Mouse (Mus musculus): ENCODE results near the gene Cwc27.

Gene Cwc27

DNA sequence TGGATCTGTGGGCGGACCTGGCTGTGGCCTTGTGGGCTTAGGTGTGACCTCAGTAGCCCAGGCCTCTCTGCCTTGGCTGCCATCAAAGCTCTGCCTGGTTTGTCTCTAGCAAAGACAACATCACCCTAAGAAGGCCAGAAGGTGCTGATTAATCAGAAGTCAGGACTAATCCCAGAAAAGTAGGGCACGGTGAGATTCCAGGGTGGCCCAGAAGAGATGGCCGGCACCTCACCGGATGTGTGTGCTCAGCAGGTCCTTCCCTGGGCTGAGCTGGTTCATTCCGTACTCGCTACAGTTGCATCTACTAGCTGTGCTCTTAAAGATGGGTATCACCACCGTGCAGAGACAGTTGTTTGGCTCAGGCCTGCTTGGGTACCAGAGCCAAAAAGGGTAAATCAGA, 201.8 kb downstream of the Cwc27 start:
- DNase-seq (ENCODE audit: low read depth, low spot score) = no peak

DNA sequence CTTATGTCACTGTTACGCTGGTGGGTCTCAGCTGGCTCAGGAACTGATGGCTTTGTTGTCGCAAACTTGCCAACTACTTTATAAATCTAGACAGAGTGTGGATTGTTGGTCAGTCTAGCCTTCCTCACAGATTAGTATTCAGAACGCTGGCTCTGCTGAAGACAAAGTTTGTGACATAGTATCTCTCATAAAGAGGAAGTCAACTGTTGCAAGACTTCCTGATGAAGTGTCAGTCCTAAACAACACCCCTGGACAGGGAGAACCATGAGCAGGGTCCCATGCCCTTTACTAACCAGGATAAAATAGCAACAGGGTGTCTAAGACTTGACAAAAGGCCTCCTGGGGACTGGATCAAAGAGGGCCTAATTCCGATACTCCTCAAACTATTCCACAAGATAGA, 205.6 kb downstream of the Cwc27 start:
- no peak for DNase-seq (ENCODE audit: low read depth, low spot score)

- DNase-seq (ENCODE audit: low read depth, low spot score) = peak; percentile 79
Observed at GRCm38 (mm10) chr13:104610210-104611111, 206.5 kb downstream of the Cwc27 start.

DNA sequence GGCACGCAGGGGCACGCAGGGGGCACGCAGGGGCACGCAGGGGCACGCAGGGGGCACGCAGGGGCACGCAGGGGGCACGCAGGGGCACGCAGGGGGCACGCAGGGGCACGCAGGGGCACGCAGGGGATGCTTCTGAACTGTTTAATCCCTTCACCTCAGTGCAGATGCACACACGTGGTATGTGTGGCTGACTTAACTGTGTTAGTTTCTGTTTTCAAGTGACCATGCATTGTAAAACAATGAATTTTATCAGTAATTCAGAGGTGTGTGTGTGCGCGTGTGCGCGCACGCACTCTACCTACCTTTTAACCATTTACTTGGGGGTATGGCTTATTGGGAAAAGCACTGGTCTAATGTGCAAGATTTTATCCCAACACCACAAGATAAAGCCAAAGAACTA, 208.4 kb downstream of the Cwc27 start:
- DNase-seq (ENCODE audit: low read depth, low spot score) = no peak

DNA sequence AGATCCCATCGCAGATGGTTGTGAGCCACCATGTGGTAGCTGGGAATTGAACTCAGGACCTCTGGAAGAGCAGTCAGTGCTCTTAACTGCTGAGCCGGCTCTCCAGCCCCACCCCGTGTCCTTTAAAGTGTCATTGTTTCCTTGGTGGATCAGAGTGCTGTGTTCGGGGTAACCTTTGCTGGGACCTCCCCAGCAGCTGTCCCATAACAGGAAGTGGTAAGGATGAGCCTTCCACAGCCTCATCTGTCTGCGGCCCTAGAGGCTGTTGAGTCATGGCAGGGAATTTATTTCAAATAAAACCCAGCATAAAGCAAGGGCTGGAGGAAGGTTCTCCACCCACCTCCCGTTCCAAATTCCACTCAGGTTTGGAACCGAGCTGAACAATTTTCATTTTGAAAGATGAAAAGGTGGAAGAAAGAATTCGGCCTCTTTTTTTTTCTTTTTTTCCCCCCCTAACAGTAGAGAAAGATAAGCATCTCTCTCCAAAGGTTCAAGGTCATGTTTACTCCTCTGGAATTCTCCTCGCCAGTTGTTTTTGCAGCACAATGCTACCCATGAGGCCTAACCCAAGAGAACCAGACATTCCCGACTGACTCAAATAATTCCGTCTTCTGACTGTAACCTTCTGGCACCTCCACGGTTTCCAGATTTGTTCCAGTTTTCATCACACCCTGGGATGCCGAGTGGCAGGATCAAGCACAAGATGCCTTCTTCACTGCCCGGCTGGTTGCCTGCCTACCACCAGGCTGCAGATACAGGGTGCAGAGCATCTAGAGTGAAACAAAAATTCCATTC, 210.0 kb downstream of the Cwc27 start:
- no peak for DNase-seq (ENCODE audit: low read depth, low spot score)

DNA sequence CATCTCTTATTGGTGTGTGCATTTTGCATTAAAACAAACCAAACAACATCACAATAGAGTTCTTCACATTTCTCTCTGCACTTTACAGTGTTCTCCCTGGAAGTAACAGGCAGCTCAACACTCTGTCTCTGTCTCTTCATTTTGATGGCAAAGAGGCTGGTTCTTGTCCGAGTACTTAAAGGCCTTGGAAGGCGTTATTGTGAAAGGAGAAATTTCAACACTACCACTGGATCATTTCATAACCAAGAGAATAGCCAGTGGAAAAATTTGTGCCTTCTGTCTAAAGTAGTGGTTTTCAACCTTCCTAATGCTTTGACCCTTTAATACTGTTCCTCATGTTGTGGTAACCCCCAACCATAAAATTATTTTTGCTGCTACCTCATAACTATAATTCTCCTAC, 211.8 kb downstream of the Cwc27 start:
- no peak for DNase-seq (ENCODE audit: low read depth, low spot score)

- peak; percentile 40 for DNase-seq (ENCODE audit: low read depth, low spot score)
Observed at GRCm38 (mm10) chr13:104602197-104602596, 214.7 kb downstream of the Cwc27 start.

DNA sequence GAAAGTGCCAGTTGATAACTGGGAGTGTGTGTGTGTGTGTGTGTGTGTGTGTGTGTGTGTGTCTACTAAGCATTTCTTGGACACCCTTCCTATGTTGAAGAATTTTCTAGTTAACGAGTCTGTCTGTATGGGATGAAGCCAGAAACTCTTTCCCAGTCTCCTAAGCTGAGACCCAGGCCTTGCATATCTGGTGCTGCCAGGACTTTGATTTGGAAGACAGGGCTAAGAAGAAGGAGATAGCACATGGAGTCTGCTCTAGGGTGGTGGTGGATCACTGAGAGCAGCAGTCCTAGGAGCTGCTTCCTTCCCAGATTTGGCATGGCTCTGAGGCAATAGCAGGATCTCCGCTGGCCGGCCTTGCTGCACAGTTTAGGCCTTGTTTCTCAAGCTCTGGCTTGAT, 215.2 kb downstream of the Cwc27 start:
- DNase-seq (ENCODE audit: low read depth, low spot score) = no peak

DNA sequence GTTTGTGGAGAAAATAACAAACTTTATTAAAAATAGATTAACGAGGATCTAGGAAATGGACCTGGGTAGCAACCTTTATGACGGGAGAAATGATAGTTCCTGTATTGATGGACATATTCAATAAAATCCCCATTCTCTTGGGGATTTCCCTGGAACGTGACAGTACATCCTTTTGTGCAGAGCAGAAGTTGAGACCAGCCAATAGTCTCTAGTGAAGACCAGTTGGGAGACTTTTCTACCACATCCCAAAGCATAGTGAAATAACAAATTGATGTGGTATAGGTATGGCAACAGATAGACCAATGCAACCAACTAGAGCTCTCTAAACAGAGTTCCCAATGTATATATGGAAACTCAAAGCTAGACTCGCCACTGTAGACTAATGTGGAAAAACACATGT, 220.7 kb downstream of the Cwc27 start:
- DNase-seq (ENCODE audit: low read depth, low spot score) = no peak

DNA sequence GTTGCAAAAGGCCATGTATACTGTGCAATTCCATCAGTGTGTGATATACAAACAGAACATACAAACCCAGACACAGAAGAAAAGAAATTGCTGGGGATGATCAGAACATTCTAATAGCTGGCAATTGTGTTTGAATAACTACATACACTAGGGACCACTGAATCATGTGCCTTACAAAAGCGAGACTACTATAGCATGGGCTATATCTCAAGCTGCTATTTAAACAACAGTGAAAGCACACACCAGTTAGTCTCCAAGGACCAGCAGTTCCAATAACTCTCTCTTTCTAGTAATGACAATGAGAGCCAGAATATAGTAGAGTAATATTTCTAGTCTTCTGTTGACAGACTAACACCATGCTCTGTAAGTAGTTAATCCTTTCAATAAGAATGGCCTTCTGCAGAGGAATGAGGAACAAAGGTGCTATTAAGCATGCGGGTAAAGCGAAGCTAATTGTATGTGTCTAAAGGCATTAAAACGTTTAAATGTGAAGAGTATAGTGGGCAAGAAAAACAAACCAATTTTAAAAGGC, 222.1 kb downstream of the Cwc27 start:
- no peak for DNase-seq (ENCODE audit: low read depth, low spot score)

- no peak for DNase-seq (ENCODE audit: low read depth, low spot score)
Observed at GRCm38 (mm10) chr13:104590931-104591330, 226.0 kb downstream of the Cwc27 start.

GRCm38 (mm10) chr13:104590097-104590607, 226.8 kb downstream of the Cwc27 start:
- DNase-seq (ENCODE audit: low read depth, low spot score) = peak; percentile 54

DNA sequence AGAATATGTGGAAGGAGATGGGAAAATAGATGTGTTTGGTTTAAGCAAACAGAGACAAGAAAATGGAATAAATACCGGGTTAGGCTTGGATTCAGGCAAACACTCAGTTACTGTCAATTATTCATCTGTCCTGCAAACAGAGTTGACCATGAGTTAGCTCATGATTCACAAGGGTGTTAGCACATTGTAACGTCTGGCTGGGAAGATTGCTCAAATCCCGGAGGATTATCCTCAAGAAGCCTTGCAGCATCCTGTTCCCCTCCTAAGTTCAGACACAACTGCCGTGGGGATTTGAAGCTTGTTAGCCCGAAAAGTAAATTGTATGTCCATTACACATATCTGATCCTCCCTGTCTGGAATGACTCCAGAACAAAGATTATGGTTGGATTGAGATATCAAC, 228.6 kb downstream of the Cwc27 start:
- no peak for DNase-seq (ENCODE audit: low read depth, low spot score)

All from brain, adult 2 months (tissue).